Mouse (Mus musculus) cortical plate, adult 2 months (tissue): ENCODE measurements around the gene Nsd2.

Experiments
- CTCF ChIP-seq: fragments of 200-500 bp; IDR thresholded peaks from 2 replicates; pipeline ENCODE4 v1.5.1; 2011; ENCODE audit warnings: mild to moderate bottlenecking, control low read depth, low read length; ENCODE audit not compliant: insufficient read depth; ENCODE audit errors: extremely low read depth
- POLR2A ChIP-seq: fragments of 200-500 bp; IDR thresholded peaks from 2 replicates; pipeline ENCODE4 v1.6.1; 2011; ENCODE audit warnings: mild to moderate bottlenecking, low read length, control low read depth; ENCODE audit not compliant: insufficient read depth; ENCODE audit errors: extremely low read depth

DNA sequence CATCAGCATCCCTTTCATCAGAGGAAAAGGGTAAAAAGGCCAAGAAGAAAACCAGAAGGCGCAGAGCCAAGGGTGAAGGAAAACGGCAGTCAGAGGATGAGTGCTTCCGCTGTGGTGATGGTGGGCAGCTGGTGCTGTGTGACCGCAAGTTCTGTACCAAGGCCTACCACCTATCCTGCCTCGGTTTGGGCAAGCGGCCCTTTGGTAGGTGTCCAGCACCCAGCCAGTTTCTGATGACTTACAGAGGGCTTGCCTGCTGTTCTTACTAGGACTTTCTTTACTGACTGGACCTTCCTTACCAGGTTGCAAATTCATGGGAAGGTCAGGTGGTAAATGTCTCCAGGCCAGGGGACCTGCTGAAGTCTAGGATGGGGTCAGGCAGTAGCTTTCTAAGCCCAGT, 72.9 kb downstream of the Nsd2 start:
- no peak for TF ChIP-seq CTCF
- TF ChIP-seq POLR2A, result no peak
